Mouse (Mus musculus): Measurements from ENCODE around the gene Slc22a1. TPM values are rescaled to one million over a fixed set of nuclear protein-coding genes. Genes with fewer than 3 reads are reported as not detected.

Gene Slc22a1
- polyA plus RNA-seq, 1 experiment from 2014 or later: 2.1 TPM

Other genes with a start within 250 kb of the Slc22a1 start
- 0.20 and 0.53 TPM in 2 replicates for gene Slc22a3, start 168.1 kb downstream of the Slc22a1 start, polyA plus RNA-seq (2014; fragmentation: Nextera tagmentation; extraction: Ambion mirVana)
- not detected in 2 replicates for gene Slc22a2, start 91.7 kb downstream of the Slc22a1 start, polyA plus RNA-seq (2014; fragmentation: Nextera tagmentation; extraction: Ambion mirVana)
- 199 and 238 TPM in 2 replicates for gene Igf2r, start 93.8 kb upstream of the Slc22a1 start, polyA plus RNA-seq (2014; fragmentation: Nextera tagmentation; extraction: Ambion mirVana)
- gene Mas1, start 192.3 kb upstream of the Slc22a1 start, polyA plus RNA-seq (2014; fragmentation: Nextera tagmentation; extraction: Ambion mirVana): 0.17 and 0.54 TPM in 2 replicates
- gene Mrgprh, start 200.2 kb upstream of the Slc22a1 start, polyA plus RNA-seq (2014; fragmentation: Nextera tagmentation; extraction: Ambion mirVana): 0.10 and 0.25 TPM in 2 replicates
- gene Pnldc1, start 234.4 kb upstream of the Slc22a1 start, polyA plus RNA-seq (2014; fragmentation: Nextera tagmentation; extraction: Ambion mirVana): 1.2 and 1.7 TPM in 2 replicates
- gene Tcp1, start 239.9 kb upstream of the Slc22a1 start, polyA plus RNA-seq (2014; fragmentation: Nextera tagmentation; extraction: Ambion mirVana): 440 and 445 TPM in 2 replicates
- 196 and 205 TPM in 2 replicates for gene Mrpl18, start 240.5 kb upstream of the Slc22a1 start, polyA plus RNA-seq (2014; fragmentation: Nextera tagmentation; extraction: Ambion mirVana)

All from heart, embryonic 11.5 days (tissue).